Mouse (Mus musculus): Measurements from ENCODE around the gene Grb2.

DNA sequence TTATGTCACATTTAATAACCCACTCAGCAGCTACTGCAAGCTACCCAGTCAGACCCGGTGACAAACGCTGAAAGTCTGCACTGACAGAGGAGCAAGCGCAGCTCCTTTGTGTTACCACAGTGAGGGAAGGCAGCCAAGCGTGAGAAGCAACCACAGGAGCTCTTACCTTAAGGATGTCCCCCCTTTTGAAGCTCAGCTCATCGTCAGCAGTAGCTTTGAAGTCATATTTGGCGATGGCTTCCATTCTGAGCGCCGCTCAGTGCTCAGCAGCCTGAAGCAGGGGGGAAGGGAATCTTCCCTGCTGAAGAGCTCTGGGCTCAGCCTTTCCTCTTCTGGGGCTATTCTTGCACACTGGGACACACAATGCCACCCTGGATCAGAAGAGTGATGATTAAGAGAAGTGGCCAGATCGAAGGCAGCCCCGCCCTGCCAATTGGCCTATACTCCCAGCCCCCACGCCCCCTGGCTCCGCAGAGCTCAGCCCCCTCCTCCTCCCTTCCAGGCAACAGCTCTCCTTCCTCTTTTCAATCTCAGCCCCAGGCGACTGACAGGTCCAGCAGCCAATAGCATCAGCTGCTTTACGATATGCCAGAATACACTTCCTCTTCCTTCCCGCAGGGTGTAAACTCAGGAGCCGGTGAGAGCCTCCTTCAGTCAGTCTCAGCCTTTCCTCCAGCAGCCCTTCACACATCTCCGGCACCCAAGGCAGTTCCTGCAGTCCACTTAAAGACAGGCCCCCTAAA lies 9.2 kb downstream of the Grb2 start:
- TF ChIP-seq POLR2A (IDR thresholded peaks at IDR 0.05; ENCODE audit: low read depth, low read length), result no peak
- no peak for TF ChIP-seq CTCF (IDR thresholded peaks at IDR 0.05; ENCODE audit: extremely low read depth, insufficient read depth, insufficient read length, insufficient replicate concordance)

Data from spleen, adult 2 months (tissue).